Mouse (Mus musculus) kidney, postnatal 36 days (tissue): Measurements from ENCODE around the gene Chpf2.

ENCODE experiments used
- DNase-seq, 2 experiments: peaks; one replicate each; pipeline ENCODE4 v3.0.0; 2021 to 2022; ENCODE audit warnings: mixed read lengths in 2 of 2

Gene Chpf2

DNA sequence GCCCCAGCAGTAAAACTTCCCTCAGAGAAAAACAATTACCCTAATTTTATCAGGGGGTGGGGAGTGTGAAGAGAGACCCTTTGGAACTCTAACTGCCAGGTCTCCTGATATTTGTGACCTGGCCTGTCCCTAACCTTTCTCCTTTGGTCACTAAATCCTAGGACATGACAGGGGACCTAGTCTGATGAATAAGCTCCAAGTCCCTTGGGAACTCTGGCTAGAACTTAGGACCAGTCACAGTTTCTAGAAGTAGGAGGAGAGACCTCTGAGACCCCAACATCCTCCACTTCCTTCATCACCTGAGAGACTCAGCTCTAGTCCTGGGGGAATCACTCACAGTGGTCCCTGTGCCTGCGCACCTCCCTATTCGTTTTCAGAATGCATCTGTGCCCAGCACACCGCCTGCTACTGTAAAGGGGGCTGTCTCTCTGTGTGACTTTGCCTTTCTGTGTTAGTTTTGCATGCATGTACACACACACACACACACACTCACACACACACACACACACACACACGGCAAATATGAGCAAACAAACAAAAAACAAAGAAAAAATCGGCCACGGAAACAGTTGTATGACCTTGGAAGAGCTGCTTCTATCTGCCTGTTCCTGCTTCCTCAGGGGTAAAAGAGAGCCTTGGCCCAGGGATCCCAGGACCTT is 18.9 kb downstream of the Chpf2 start:
- DNase-seq = no peak

DNA sequence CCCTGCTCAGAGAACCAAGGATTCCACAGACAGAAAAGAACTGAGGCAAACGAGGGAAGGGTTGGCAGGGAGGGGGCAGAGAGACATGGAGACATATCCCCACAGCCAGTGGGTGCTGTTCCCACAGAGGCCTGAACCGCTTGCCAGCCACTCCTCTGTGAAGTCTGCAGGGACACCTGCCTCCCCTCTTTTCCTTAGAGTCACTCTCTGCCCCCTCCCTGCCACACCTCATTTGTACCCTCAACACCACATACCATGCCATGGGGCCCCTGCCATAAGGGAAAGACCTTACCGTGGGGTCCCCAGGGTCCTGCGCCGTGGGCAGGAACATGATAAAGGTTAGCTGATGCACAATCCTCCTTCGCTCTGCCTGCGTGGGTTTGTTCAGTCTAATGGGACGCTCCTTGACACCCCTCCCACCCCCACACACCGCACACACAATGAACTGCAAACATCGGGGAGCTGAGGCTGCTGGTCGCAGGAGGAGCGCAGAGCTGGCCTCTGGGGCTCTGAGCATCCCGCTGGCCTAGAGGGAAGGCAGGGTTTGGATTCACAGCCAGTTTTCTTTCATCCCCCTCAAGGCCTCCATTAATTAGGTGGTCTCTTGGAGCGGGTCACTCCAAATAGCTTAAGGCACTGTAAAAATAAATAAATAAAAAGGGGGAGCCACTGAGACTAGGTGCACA is 19.6 kb downstream of the Chpf2 start:
- DNase-seq = no peak

GRCm38 (mm10) chr5:24609388-24609787 is 22.8 kb downstream of the Chpf2 start:
- no peak for DNase-seq

DNA sequence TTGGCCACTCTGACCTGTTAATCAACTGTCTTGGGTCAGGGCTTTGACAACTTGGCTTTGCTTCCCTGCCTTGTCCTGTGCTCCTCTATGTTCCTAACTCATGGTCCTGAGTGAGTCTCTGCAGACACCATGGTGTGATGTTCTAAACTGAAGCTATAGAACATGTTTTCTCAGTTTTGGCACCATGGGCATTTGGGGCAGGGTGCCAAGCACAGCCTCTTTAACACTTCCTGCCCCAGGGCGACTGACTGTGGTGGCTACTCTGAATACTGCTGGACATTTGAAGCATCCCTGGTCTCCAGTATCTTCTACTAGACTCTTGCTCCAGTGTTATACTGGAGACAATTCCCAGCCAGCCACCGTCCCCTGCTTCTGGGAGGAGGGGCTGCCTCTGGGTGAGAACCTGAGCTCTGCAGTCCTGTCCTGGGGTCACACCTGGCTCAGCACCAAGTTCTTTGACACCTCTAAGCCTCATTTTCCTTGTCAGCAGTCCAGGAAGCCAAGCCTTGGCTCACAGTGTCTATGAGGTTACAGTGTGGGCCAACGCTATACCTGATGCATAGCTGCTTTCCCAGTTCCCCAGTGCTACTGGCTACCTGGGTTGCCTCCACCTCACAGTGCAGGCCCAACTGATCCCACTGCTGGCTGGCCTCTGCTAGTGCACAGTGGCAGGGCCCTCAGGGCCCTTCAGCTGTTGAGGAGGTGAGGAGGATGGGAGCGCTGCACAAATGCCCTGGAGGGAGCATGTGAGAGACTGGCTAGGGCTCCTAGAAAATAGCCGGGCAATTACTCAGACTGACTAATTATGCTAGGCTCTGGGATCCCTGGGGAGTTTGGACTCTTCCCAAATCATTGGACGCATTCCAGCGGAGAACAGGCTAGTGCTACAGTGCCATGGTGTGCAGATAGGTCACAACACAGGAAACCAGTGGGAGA is 25.1 kb downstream of the Chpf2 start:
- peak; percentile 76 to 77 for DNase-seq

DNA sequence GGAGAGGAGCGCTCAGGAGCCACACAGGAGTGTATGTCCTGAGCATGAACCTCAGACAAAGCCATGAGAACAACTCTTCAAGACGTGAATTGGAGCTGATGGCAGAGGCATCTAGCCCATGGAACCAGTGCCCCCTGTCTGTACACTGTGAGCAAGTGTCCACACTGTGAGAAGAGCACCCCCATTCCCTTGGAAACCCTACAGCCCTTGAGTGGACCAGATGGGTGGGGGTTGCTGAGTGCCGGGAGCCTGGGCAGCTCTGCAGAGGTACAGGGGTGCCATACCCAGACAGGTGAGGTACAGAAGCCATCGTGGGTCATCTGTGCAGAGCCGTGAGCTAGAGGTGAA is 25.7 kb downstream of the Chpf2 start:
- DNase-seq = no peak

- DNase-seq = no peak
These were observed 28.6 kb downstream of the Chpf2 start for GRCm38 (mm10) chr5:24615097-24615496.

GRCm38 (mm10) chr5:24618921-24619320 is 32.4 kb downstream of the Chpf2 start:
- no peak for DNase-seq

DNA sequence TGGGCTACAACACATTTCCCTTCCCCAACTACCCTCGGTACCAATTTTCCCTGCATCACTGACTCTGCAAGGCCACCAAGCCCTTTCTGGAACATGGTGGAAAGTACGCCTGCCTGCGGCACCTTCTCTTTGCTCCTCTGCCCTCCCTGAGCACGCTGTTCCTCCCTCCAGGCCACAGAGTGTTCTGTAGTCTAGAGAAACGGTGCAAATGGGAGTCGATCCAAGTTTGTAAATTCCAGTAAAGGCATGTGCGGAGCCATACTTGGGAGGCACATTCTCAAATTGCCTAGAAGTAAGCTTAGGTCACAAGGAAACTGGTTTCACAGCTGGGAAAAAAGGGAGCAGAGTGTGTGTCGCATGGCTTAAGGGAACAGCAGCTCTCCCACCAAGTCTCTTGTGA is 33.6 kb downstream of the Chpf2 start:
- DNase-seq = peak; percentile 39 to 69

DNA sequence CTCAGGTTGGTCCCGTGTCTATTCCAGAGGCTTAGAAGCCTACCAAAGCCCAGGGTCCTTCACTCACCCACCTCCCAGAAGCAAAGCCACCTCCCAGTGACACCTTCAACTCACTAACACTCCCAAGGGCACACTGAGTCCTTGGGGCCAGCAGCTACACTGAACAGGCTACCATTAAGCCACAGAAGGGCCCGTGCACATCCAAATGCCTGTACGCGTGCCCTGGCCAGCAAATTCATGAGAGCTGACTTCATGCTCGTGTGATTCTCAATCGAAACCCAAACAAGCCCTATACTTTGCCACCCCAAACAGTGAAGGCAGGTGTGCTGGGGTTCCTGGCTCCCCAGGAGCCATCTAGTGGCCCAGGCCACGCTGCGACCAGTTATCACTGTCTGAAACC is 34.1 kb downstream of the Chpf2 start:
- DNase-seq = no peak

- no peak for DNase-seq
These were observed 36.0 kb downstream of the Chpf2 start for GRCm38 (mm10) chr5:24622386-24623040.

DNA sequence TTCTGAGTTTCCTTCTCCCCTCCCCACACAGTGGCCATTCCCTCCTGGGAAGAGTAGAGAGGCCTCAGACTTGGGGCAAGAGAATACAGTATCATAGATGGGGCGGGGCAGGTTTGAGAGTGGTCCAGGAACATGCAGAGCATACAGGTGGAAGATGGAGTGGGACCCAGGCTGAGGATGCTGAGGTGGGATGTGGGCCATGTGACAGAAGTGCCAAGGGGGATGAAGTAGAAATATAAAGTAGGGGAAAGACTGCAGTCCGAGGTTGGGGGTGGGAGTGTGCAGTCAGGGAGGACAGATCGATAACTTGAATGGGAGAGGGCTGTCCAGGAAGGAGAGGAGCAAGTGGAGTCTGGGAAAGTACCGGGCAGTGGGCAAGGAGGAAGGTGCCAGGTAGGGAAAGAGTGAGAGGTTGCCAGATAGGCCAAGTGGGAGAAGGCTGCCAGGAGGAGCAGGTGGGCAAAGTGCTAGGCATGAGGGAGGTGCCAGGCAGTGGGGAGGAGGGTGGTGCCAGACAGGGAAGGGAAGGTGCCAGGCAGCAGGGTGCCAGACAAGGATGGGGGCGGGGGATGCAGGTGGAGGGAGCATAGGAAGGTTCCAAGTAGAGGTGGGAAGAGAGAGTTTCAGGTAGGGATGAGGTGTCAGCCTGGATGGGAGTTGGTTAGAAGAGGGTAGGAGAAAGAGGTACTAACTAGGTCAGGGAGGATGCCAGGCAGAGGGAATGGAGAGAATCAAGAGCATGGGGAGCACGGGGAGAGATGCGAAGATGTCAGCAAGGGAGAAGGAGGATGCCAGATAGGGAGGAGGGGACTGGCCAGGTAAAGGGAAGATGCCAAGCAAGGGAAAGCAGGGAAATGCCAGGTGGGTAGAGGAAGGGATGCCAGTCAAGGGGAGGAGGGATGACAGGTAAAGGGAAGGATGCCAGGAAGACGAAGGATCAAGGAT is 36.8 kb downstream of the Chpf2 start:
- DNase-seq = no peak

DNA sequence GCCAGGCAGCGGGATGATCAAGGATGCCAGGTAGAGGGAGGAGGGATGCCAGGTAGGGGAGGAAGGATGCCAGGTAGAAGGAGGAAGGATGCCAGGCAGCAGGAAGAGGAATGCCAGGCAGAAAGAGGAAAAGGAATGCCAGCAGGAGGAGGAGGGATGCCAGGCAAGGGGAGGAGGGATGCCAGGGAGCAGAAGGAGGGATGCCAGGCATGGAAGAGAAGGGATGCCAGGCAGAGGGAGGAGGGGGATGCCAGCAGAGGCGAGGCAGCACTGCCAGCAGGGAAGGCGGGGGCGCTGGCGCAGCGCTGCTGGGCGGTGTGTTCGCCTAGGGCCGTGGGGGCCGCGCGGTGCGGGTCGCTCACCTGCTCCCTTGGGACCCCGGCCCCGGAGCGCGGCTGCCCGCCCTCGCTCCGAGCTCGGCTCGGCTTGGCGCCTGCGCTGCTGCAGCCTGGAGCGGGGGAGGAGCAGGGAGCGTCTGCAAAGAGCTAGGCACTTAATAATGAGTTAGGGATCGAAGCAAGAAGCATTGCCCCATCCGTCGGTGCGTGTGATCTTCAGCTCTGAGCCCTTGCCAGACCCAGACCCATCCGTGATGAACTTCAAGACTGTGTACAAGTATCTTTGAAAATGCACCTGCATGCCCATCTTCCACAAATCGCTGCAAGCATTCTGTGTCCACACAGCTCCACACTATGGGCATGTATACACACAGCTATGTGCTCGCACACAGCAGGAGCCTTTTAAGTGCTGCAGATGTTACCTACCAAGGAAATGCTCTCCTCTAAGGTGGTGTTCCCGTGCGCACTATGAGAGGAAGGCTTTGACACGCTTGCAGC is 37.7 kb downstream of the Chpf2 start, which contains the start of gene Smarcd3:
TSS of gene Smarcd3 (minus strand) at position 426 of the 836 bp plus-strand sequence.
- DNase-seq = peak; percentile 18 to 53

DNA sequence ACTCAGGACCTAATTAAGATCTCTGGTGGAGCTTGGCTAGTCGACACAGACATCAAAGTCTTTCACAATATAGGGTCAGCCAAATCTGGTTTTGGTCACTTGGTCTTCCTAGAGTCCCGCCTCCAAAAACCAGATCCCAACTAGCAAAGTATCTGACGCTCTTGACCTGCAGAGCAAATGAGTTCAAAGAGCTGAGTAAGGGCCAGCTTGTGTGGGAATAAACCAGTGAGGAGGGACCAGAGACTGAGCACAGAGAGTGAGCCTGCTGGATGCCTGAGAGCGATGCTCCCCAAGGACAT is 38.2 kb downstream of the Chpf2 start:
- DNase-seq = no peak

DNA sequence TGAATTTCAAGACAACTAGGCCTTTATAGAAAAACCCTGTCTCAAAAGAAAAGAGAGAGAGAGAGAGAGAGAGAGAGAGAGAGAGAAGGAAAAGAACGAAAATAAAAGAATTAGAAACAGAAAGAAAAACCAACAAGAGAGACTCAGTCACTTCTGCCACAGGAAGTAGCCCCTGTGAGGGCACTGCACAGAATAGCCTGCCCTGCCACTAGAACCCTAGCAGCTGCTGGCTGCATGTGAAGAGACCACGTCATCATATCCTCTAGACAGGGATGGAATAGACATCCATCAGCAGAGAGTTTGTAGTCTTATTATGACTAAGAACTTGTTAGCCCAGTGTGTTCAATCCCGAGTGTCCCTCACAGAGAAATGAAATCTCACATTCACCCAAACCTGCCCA is 43.2 kb downstream of the Chpf2 start:
- no peak for DNase-seq

DNA sequence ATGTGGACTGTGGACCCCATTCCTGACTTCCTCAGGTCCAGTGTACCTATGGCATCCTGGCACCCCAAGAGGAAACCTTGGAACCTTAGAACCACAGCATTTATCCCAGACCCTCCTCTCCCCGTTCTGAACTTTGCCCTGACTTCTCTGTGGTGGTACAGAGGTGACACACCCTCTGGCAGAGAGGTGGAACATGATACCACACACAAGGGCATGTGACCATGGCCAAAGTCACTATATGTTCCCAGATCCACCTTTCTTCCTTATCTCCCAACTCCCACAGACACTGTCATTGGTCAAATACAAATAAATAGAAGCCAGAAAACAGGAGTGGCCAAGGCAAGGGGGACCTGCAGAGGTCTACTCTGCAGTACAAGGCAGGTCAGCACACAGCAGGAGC is 48.6 kb downstream of the Chpf2 start:
- DNase-seq = no peak

DNA sequence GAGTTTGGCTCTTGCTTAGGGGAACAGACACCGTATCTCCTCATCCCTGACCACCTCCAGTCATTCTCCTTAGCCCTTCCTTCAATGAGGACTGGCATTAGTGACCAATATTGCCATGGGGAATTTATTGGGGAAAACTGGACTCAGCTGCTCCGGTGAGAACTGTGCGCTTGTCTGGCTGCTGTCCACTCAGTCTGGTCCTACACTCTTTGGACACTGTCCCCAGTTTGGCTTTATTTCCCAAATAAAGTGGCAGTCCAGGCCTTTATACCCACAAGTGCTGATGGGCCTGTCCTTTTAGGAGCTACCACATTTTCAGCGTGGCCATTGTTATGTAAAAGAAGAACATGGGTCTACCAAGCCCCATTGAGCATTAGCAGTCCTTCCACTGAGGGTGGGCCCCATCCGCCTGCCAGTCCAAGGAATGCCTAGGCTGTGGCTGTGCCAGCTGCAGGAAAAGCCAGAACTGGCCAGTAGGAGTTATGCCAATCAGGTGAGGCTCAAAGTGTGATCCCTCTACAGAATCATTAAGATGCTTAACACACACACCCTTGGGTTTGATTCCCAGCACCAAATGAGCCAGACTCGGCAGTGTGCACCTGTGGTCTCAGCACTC is 49.1 kb downstream of the Chpf2 start:
- DNase-seq = no peak

GRCm38 (mm10) chr5:24636987-24637386 is 50.4 kb downstream of the Chpf2 start:
- DNase-seq = no peak

DNA sequence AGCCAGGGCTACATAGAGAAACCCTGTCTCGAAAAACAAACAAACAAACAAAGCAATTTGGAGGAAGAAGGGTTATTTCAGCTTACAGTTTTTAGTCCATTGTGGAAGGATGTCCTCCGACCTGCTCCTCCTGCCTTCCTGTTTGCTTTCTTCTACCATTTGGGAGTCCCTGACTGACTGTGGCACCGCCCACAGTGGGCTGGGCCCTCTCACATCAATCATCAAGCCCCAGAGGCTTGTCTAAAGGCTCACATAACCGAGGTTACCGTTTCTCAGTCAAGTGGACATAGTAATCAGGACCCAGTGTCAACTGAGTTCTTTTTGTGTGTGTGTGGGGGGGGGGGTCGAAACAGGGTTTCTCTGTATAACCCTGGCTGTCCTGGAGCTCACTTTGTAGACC is 51.6 kb downstream of the Chpf2 start:
- DNase-seq = no peak

GRCm38 (mm10) chr5:24639081-24639480 is 52.5 kb downstream of the Chpf2 start:
- DNase-seq = no peak
